Mouse (Mus musculus) liver, embryonic 13.5 days (tissue): Measurements from ENCODE around the gene Bicd2. TPM values are rescaled to one million over a fixed set of nuclear protein-coding genes. Genes with fewer than 3 reads are reported as not detected.
A peak's percentile ranks its signal among the peaks of the same experiment; 100 is the strongest.

ENCODE experiments used
- ATAC-seq: fragments of 200-750 bp; cut with Nextera tagmentation; 2 replicates; pipeline ENCODE4 v1.8.0; 2017; ENCODE audit warnings: low read depth, mild to moderate bottlenecking, moderate number of reproducible peaks, moderate library complexity
- DNase-seq: peaks from one replicate; pipeline ENCODE4 v3.0.0; 2022
- H3K27ac ChIP-seq: fragments of 300-500 bp; sonication (generic); 2 replicates; pipeline ENCODE4 v1.5.1; 2015; ENCODE audit warnings: moderate library complexity, mild to moderate bottlenecking, inconsistent platforms
- H3K27me3 ChIP-seq: fragments of 300-500 bp; sonication (generic); 2 replicates; pipeline ENCODE4 v1.6.1; 2015; ENCODE audit warnings: mild to moderate bottlenecking, inconsistent platforms
- H3K36me3 ChIP-seq: fragments of 300-500 bp; sonication (generic); 2 replicates; pipeline ENCODE4 v1.6.1; 2015; ENCODE audit warnings: mild to moderate bottlenecking, inconsistent platforms
- H3K4me1 ChIP-seq: fragments of 300-500 bp; sonication (generic); replicated peaks from 2 replicates; pipeline ENCODE4 v1.6.1; 2015; ENCODE audit warnings: inconsistent platforms
- H3K4me2 ChIP-seq: fragments of 300-500 bp; sonication (generic); 2 replicates; pipeline ENCODE4 v1.6.1; 2015; ENCODE audit warnings: inconsistent platforms, mild to moderate bottlenecking, moderate library complexity
- H3K4me3 ChIP-seq: fragments of 300-500 bp; sonication (generic); replicated peaks from 2 replicates; pipeline ENCODE4 v1.5.1; 2015; ENCODE audit warnings: mild to moderate bottlenecking, inconsistent platforms
- H3K9ac ChIP-seq: fragments of 300-500 bp; sonication (generic); 2 replicates; pipeline ENCODE4 v1.6.1; 2015; ENCODE audit warnings: mild to moderate bottlenecking, inconsistent platforms
- H3K9me3 ChIP-seq: fragments of 300-500 bp; sonication (generic); replicated peaks from 2 replicates; pipeline ENCODE4 v1.6.1; 2016; ENCODE audit warnings: inconsistent platforms
- WGBS: fragments of 180-500 bp; shearing (Covaris S2); methylation state at CpG from one replicate; pipeline ENCODE4 v1.1.7; 2015; ENCODE audit not compliant: insufficient replicate concordance; 5-methylcytosine and 5-hydroxymethylcytosine counted together
- polyA plus RNA-seq: library from polyadenylated mRNA; unstranded; fragments of >200 nt; fragmentation: Nextera tagmentation; extraction: Ambion mirVana; gene quantifications from 2 replicates; pipeline ENCODE4 v1.2.1, GENCODE M21; 2015

The Bicd2 gene
- polyA plus RNA-seq, 1 experiment from 2014 or later = 9.0 TPM

DNA sequence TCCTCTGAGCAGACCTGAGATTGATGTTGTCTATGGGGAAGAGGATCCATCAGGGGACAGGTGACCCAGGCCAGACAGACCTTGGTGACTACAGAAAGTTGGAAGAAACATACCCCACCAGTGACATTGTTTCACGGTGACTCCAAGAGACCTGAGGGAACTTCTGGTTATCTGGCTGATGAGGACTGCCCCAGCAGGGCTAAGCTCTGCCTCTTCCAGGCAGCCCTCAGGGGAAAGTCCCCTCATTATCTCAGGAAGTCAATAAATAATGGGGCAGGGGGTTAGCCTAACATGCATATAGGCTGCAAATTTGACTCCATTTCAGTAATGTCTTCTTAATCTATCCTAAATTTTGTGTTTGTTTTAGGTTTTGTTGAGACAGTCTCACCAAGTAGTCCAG is 31.9 kb upstream of the Bicd2 start:
- WGBS = 11% methylated on average over 1 of the region's 1 CpGs
- ATAC-seq (no peak), DNase-seq (no peak)
- H3K36me3 ChIP-seq = no peaks in the 10 kb centered on the region
- H3K9ac ChIP-seq = no peak overlapping the region
- H3K4me3 ChIP-seq = no peak overlapping the region
- 0 out of 2 replicates have a peak overlapping the region, but pooled peaks have one; percentile 68 for H3K27ac ChIP-seq
- H3K9me3 ChIP-seq = no peaks in the 10 kb centered on the region
- H3K4me2 ChIP-seq = peak overlapping the region; percentile 55; the same call in 1 of the 2 replicates
- H3K27me3 ChIP-seq = no peaks in the 10 kb centered on the region
- H3K4me1 ChIP-seq = peaks cover 32% of the 10 kb centered on the region

DNA sequence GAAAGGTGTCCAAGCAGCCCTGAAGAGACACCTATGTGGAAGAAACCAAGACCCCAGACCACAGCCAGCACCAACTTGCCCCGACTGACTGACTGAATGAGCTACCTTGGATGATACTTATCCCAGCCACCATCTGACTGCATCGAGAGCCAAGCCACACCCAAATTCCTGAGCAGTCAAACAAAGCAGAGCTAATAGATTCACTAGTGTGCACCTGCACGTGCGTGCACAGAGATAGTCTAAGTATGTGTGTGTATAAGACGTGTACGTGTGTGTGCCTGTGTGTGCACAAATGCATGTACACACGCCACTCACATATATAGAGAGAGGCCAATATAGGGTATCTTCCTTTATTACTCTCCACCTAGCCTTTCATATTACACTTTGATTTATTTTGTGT is 29.7 kb upstream of the Bicd2 start:
- DNase-seq = no peak
- H3K27ac ChIP-seq = no peak overlapping the region
- H3K4me1 ChIP-seq = peaks cover 29% of the 10 kb centered on the region
- 56% methylated on average over 7 of the region's 7 CpGs for WGBS
- no peaks in the 10 kb centered on the region for H3K36me3 ChIP-seq
- no peaks in the 10 kb centered on the region for H3K9me3 ChIP-seq
- H3K27me3 ChIP-seq = no peaks in the 10 kb centered on the region
- H3K4me3 ChIP-seq = no peak overlapping the region
- no peak for ATAC-seq
- H3K4me2 ChIP-seq = no peak overlapping the region
- no peak overlapping the region for H3K9ac ChIP-seq

DNA sequence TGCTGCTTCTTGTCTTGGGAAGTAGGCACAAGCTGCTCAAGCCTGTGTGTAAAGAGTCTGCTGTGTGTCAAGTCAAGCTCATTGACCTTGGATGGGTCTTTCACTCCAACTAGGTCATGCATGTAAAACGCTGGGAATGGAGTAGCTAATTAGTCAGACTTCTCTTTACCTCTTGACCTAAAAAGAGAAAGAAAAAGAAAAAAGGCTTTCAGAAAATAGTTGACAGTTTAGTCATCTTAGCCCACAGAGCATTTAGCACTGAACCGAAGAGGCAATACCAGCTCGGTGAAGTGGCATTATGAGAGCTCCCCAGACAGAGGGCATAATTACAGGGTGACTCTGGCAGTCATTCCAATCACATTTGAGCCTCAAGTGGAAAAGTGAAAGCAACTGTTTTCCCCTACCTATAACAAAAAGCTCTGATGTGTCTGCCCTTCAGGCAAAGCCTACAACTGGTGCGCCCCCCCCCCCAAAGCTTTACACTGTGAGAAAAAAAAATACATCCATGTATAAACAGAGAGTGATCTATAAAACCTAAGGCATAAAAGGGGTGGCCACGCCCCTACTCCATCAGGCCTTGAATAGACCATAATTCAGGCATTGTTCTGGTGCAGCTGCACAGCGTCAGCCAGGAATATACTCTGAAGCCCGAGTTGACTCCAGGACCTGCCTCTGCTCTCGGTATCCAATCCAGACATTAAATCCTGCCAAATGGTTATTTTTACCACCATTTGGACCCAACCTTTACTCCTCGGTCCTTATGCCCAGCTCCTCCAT is 24.8 kb upstream of the Bicd2 start:
- no peaks in the 10 kb centered on the region for H3K36me3 ChIP-seq
- no peak overlapping the region for H3K4me2 ChIP-seq
- ATAC-seq = no peak
- H3K9ac ChIP-seq = no peak overlapping the region
- H3K27me3 ChIP-seq = no peaks in the 10 kb centered on the region
- WGBS = 64% methylated on average over 9 of the region's 9 CpGs
- H3K9me3 ChIP-seq = no peaks in the 10 kb centered on the region
- H3K4me3 ChIP-seq = no peak overlapping the region
- H3K27ac ChIP-seq = no peak overlapping the region
- H3K4me1 ChIP-seq = no peaks in the 10 kb centered on the region
- no peak for DNase-seq

DNA sequence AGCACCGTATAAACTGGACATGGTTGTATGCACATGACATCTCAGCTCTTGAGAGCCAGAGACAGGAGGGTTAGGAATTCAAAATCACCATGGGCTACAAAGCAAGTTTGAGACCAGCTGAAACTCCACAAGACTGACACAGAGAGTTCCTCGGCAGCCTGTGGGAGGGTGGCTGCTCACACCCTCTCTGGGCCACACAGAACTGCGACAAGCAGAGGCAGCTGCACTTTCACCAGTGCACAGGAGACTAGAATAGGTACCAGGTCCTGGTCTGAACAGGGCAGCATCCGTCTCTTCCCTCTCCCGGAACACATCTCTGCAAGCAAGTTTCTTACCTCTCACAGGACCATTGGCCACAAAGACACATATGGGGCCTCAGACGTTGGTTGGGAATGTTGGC is 23.9 kb upstream of the Bicd2 start:
- no peak overlapping the region for H3K4me2 ChIP-seq
- no peaks in the 10 kb centered on the region for H3K9me3 ChIP-seq
- H3K4me1 ChIP-seq = no peaks in the 10 kb centered on the region; the same call in 1 of the 2 replicates
- no peak for DNase-seq
- H3K27ac ChIP-seq = no peak overlapping the region
- no peak overlapping the region for H3K4me3 ChIP-seq
- ATAC-seq = no peak
- 73% methylated on average over 6 of the region's 6 CpGs for WGBS
- H3K27me3 ChIP-seq = no peaks in the 10 kb centered on the region
- no peak overlapping the region for H3K9ac ChIP-seq
- no peaks in the 10 kb centered on the region for H3K36me3 ChIP-seq

DNA sequence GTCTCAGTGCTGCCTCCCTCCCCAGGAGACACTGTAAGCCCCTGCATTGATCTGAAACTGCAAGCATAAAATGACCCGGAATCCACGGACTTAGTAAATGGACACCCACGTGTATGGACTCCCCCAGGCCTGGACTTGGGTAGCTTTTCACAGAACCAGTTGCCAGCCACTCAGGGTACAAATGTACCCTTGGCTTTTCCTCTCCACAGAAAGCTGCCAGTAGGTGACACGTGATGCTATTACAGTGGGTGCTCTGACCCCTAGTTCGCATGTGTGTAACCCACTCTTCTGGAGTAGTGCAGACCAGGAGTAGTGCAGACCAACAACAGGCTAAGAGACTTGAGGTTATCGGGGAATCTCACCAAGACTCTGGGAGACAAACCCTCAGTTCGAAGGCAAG is 23.5 kb upstream of the Bicd2 start:
- Histone ChIP-seq H3K36me3 (no peaks in the 10 kb centered on the region), H3K9me3 (no peaks in the 10 kb centered on the region), H3K4me2 (no peak overlapping the region), H3K4me3 (no peak overlapping the region), H3K9ac (no peak overlapping the region), H3K27me3 (no peaks in the 10 kb centered on the region), H3K27ac (no peak overlapping the region), H3K4me1 (no peaks in the 10 kb centered on the region; the same call in 1 of the 2 replicates)
- WGBS = 64% methylated on average over 7 of the region's 7 CpGs
- no peak for ATAC-seq
- no peak for DNase-seq

DNA sequence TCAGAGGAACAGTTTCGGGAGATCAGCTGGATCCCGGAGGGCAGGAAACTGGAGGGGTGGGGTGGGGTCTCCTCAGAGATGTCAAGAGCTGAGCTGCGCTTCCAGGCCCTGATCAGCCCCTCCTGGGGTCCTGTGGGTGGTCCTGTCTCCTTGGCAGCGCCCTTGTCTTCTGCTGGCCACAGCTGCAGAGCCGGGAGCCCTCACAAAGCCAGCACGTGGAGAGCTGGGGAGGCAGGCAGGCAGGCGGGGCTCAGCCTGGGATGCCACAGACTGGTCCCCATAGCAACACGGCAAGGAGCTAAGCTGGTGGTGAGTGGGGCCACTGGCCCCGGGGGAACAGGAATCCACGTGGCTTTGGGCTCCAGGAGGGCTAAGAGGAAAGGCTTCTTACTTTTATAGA is 21.3 kb upstream of the Bicd2 start, which contains the start of gene Fgd3:
Gene Fgd3 (minus strand): TSS at position 272 of the 400 bp plus-strand sequence.
- H3K36me3 ChIP-seq = no peaks in the 10 kb centered on the region
- H3K27ac ChIP-seq = no peak within 1 kb of the TSS
- H3K4me3 ChIP-seq = no peak within 1 kb of the TSS
- WGBS = 17% methylated on average over 10 of the region's 10 CpGs
- no peak within 1 kb of the TSS for H3K4me2 ChIP-seq
- no peak within 1 kb of the TSS for H3K9ac ChIP-seq
- DNase-seq = no peak
- no peaks in the 10 kb centered on the region for H3K27me3 ChIP-seq
- H3K4me1 ChIP-seq = no peaks in the 10 kb centered on the region; the same call in 1 of the 2 replicates
- H3K9me3 ChIP-seq = no peaks in the 10 kb centered on the region
- ATAC-seq = no peak

DNA sequence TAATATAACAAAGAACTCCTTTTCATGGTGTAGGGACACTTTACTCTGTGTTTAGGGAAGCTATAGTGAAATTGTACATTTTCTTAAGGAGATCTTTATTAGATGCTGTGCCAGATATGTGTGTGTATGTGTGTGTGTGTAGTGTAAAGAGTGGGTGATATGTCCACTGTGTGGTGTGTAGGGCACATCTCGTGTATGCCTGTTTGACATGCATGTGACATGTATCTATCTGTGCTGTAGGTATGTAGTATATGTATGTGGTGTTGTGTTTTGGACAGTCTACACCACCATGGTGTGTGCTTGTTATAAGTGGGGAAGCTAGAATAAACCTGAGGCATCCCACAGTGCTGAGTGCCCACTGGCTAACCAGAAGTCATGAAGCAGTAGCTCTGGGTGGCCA is 20.9 kb upstream of the Bicd2 start:
- Histone ChIP-seq H3K4me3 (no peak overlapping the region), H3K4me2 (no peak overlapping the region), H3K4me1 (no peaks in the 10 kb centered on the region; the same call in 1 of the 2 replicates), H3K36me3 (no peaks in the 10 kb centered on the region), H3K9me3 (no peaks in the 10 kb centered on the region), H3K27me3 (no peaks in the 10 kb centered on the region), H3K27ac (no peak overlapping the region), H3K9ac (no peak overlapping the region)
- WGBS = 67% methylated on average over 1 of the region's 1 CpGs
- ATAC-seq (no peak), DNase-seq (no peak)

DNA sequence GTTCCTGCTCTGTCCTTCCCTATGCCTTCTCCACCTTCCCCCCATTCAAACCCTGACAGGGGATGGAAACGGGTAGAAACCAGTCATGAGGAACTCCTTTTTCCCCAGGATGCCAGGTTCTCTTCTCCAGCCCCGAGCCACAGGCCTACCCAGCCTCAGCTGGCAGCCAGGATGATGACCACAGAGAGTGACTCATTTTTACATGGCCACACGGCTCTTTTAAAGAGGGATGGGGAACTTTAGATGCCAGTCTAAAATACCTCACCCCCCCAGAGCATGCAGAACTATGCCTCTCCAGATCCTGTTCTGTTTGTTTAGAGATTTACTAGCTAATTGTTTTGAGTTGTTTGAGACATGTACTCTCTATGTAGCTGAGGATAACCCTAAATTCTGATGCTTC is 19.9 kb upstream of the Bicd2 start:
- no peak overlapping the region for H3K4me3 ChIP-seq
- 40% methylated on average over 3 of the region's 3 CpGs for WGBS
- H3K9me3 ChIP-seq = no peaks in the 10 kb centered on the region
- H3K4me2 ChIP-seq = no peak overlapping the region
- ATAC-seq = no peak
- no peak for DNase-seq
- no peaks in the 10 kb centered on the region; the same call in 1 of the 2 replicates for H3K4me1 ChIP-seq
- no peak overlapping the region for H3K27ac ChIP-seq
- H3K27me3 ChIP-seq = no peaks in the 10 kb centered on the region
- no peaks in the 10 kb centered on the region for H3K36me3 ChIP-seq
- H3K9ac ChIP-seq = no peak overlapping the region

DNA sequence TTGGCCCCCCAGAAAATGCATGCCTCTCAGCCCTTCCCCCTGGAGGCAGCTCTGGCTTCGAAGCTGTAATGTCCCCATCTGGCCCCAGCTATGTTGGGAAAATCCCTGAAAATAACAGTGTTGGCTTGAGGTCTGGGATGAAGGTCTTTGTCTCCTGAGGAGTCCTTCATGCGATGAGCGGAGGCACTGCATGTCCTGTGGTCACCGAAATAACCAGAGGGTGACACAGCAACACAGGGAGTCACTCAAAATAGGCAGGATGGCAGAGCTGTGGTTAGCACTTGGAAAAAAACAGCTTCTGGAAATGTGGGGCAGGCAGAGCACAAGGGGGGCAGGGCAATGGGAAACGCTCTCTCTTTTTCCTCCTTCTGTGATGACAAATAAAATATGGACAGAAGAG is 19.2 kb upstream of the Bicd2 start:
- H3K27ac ChIP-seq = no peak overlapping the region
- H3K9me3 ChIP-seq = no peaks in the 10 kb centered on the region
- no peak overlapping the region for H3K9ac ChIP-seq
- H3K36me3 ChIP-seq = no peaks in the 10 kb centered on the region
- DNase-seq = no peak
- H3K4me2 ChIP-seq = no peak overlapping the region
- 29% methylated on average over 5 of the region's 5 CpGs for WGBS
- H3K4me3 ChIP-seq = no peak overlapping the region
- no peaks in the 10 kb centered on the region for H3K27me3 ChIP-seq
- no peaks in the 10 kb centered on the region; the same call in 1 of the 2 replicates for H3K4me1 ChIP-seq
- ATAC-seq = no peak

DNA sequence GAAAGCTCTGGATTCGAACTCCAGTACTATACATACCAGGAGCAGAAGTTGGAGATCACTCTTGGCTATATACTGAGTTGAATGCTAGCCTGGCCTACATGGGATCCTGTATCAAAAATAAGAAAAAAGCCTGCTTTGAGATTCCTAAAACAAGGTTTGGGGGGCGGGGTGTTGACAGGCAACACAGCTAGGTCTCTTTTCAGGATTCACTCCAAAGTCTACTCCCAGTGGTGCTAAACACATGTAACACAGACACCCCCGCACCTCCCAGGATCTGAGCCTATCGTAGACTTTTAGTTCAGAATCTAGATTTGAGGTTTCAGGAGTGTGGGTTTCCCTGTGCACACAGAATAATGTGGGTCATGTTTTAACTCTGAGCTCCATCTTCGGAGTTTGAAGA is 18.6 kb upstream of the Bicd2 start:
- WGBS = 55% methylated on average over 5 of the region's 5 CpGs
- H3K36me3 ChIP-seq = no peaks in the 10 kb centered on the region
- no peaks in the 10 kb centered on the region; the same call in 1 of the 2 replicates for H3K4me1 ChIP-seq
- no peaks in the 10 kb centered on the region for H3K27me3 ChIP-seq
- no peak overlapping the region for H3K4me2 ChIP-seq
- H3K27ac ChIP-seq = no peak overlapping the region
- H3K9ac ChIP-seq = no peak overlapping the region
- ATAC-seq = no peak
- DNase-seq = no peak
- no peak overlapping the region for H3K4me3 ChIP-seq
- no peaks in the 10 kb centered on the region for H3K9me3 ChIP-seq

DNA sequence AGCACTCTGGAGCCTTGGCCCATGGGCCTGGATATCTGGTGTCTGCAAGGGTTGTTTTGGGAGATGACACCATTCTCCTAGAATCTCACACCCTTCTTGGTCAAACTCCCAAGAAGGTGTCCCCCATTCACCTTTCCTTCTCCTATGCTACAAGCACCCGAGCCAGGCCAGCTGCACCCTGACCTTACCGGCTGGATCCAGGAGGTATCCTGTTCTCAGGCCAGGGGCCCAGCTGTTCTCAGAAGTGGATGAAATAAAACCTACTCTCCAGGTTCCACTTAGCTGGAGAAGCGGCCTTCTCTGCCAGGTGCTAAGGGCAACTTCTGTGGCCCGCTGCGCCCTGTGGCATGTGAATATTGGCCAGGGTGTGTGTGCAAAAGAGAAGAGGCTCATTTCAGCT is 16.5 kb upstream of the Bicd2 start:
- Histone ChIP-seq H3K36me3 (no peaks in the 10 kb centered on the region), H3K4me2 (no peak overlapping the region), H3K4me1 (no peaks in the 10 kb centered on the region; the same call in 1 of the 2 replicates), H3K9me3 (no peaks in the 10 kb centered on the region), H3K27me3 (no peaks in the 10 kb centered on the region), H3K4me3 (no peak overlapping the region), H3K27ac (no peak overlapping the region), H3K9ac (no peak overlapping the region)
- DNase-seq = no peak
- no peak for ATAC-seq
- WGBS = 83% methylated on average over 5 of the region's 5 CpGs
